Mouse (Mus musculus) Patski (cell line): ENCODE data around the gene Stambpl1. TPM values are rescaled to one million over a fixed set of nuclear protein-coding genes. Genes with fewer than 3 reads are reported as not detected.

Experiments
- ATAC-seq: fragments of 100-300 bp; one replicate; pipeline ENCODE4 v1.8.0; 2021
- CTCF ChIA-PET: fragments of 350-600 bp; sonication (Branson Sonifier 250); formaldehyde crosslinking; loops from one replicate; lab custom pipeline; 2022; ENCODE audit warnings: inconsistent platforms; lab: Charles Lee
- POLR2A ChIA-PET: fragments of 350-600 bp; sonication (Branson Sonifier 250); formaldehyde crosslinking; loops from one replicate; lab custom pipeline; 2022; ENCODE audit warnings: antibody characterized with exemption, inconsistent platforms; lab: Charles Lee
- DNase-seq: peaks from one replicate; pipeline ENCODE4 v3.0.0-alpha.2; 2011; ENCODE audit warnings: low read depth, low spot score
- H3K27me3 ChIP-seq: fragments of 371-371 bp; one replicate; pipeline ENCODE4 v1.5.1; 2021
- CTCF ChIP-seq: fragments of 100-300 bp; IDR thresholded peaks from one replicate; pipeline ENCODE4 v1.5.1; 2021
- in situ Hi-C: fragments of 300-500 bp; cut with MboI; formaldehyde crosslinking; loops from 3 replicates; pipeline ENCODE4 v1.11.1; 2018; ENCODE audit warnings: low pct_unique_long_range_greater_than_20kb, mixed read lengths
- polyA plus RNA-seq: library from polyadenylated mRNA; unstranded; gene quantifications from one replicate; pipeline ENCODE4 v1.2.3, GENCODE M21; 2021

The Stambpl1 gene
- polyA plus RNA-seq, 1 experiment from 2014 or later, result 21.6 TPM

DNA sequence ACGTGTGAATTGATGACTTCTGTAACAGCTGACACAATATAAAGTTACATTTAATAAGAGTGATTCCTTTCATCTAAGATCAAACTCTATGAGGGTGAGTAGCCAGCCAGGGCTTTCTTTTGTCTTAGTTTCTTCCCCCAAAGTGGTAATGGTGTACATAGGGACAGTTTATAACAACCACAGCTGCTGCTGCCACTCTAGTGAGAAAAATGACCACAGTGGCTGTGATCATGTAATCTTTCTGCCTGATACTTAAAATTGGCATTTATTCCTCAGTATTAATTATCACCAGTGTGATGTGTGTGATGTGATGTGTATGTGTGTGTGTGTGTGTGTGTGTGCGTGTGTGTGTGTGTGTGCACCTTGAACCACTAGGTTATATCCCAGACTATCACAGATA lies 59.9 kb downstream of the Stambpl1 start:
- CTCF ChIA-PET, result interaction anchor here (1.1 to 5.5 kb wide), 5 partner anchors 8 to 47 kb away, joined by 3 to 23 read pairs (median 4); no protein-coding TSS in a partner anchor
- POLR2A ChIA-PET, result interaction anchor here (0.7 kb wide), 1 partner anchor 39 kb away, joined by 4 read pairs; the partner anchor contains the start of gene Fas
- DNase-seq (no peak), ATAC-seq (no peak)
- in situ Hi-C loops, result loop anchor here (5.0 kb wide), 1 partner anchor 35 kb away; no protein-coding TSS in a partner anchor
- TF ChIP-seq CTCF, result no peak
- H3K27me3 ChIP-seq, result no peaks in the 10 kb centered on the region

DNA sequence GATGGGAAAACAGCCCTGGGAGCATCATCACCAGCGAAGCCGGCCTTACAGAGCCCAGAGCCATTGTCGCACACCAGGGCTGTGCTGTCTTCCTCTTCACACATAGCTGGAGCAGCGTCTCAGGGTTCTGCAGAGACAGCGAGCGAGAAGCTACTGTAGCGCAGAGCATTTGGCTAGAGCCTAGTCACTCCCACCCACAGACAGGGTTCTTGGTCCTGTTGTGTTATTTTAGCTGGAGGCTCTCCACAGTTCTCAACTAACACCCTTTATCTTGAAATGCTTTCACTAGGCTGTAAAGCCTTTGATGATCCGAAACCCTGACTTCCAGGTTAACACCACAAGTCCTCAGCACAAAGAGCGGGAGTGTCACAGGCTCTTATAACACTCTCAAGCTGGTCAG lies 60.4 kb downstream of the Stambpl1 start:
- DNase-seq (no peak), ATAC-seq (no peak)
- TF ChIP-seq CTCF, result no peak
- in situ Hi-C loops, result loop anchor here (5.0 kb wide), 1 partner anchor 35 kb away; no protein-coding TSS in a partner anchor
- CTCF ChIA-PET, result interaction anchor here (1.1 to 5.5 kb wide), 6 partner anchors 9 to 231 kb away, joined by 3 to 23 read pairs (median 10); no protein-coding TSS in a partner anchor
- no peaks in the 10 kb centered on the region for H3K27me3 ChIP-seq
- POLR2A ChIA-PET, result no interaction called here

DNA sequence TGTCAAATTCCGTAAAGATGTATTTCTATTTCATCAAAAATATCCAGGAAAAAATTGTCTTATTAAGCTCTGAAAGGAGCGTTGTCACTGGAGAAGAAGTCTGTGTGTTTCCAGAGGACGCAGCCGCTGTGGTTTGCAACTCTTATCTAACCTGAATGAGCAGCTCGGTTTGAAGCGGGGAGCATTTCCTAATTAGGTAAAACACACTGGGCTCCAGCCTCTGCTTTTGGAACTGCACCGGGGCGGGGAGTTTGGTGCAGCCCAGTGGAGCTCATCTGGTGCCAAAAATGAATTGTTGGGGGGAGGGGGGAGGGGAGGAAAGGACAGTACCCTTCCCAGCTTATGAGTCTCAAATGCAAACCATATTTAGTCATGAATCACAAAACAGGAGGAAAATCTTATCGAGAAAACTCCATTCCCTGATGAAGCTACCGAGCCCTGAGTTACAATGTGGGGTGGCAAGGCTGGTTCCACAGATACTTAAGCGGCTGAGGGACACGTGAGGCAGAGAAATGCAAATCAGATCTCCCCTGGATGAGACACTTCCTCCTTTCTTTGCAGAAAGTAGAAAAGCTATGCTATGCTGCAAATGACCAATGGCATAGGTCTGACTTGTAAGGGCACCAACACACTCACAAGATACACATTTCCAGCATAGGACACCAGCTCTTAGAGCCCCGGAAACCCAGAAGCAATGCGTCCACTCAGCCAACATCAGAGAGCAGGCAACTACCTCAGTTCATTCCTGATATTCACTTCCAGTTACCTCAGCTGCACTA lies 62.3 kb downstream of the Stambpl1 start:
- POLR2A ChIA-PET, result interaction anchor here (0.6 to 1.2 kb wide), 3 partner anchors 29 to 49 kb away, joined by 3 to 6 read pairs (median 4); no protein-coding TSS in a partner anchor

DNA sequence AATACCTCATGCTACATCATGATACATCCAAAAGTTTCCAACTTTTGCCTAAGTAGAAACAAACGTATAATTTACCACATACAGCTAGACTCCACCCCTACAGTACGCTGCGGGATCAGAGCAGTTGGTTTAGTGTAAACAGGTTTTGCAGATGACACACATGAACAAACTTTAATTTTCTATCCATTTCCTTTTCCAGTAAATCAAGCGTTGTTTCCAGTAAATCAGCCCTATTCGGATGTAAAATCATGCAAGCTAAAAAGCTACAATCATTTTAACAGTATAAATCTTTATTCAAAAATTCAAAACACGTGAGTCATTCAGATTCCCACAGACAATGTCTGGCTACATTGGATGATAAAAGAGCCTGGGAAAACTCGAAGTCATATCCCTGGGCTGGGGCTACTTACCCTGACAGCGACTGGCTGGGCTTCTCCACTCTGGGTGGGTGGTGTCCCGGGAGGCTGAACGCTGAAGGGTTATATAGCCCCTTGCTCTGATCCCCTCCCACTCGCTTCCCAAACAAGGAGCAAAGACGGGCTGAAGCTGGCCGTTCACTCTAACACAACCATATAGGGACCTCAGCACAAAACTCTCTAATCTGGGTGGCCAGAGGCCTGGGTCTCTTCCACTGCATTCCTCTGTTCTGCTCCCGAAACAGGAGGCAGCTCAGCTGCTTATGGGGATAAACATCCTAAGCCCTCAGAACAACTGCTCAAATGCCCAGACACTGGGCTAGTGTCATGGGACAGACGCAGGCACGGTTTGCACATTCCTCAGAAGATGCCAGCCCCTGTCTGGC lies 63.1 kb downstream of the Stambpl1 start, which contains the start of gene Acta2:
Gene Acta2 (minus strand): TSS at position 711 of the 802 bp plus-strand sequence.
- CTCF ChIA-PET, result interaction anchor here (0.9 to 5.5 kb wide), 10 partner anchors 9 to 42 kb away, joined by 3 to 23 read pairs (median 3); no protein-coding TSS in a partner anchor
- peak; percentile 61 for ATAC-seq
- in situ Hi-C loops, result loop anchor here (5.0 kb wide), 1 partner anchor 32 kb away; no protein-coding TSS in a partner anchor
- POLR2A ChIA-PET, result interaction anchor here (0.6 to 1.2 kb wide), 4 partner anchors 25 to 295 kb away, joined by 3 to 4 read pairs (median 3); partner anchors contain the start of gene Ifit2
- no peak for TF ChIP-seq CTCF
- H3K27me3 ChIP-seq, result no peaks in the 10 kb centered on the region
- DNase-seq, result peak; percentile 75

More for the DNA sequence above, 62.3 kb downstream of the Stambpl1 start:
- DNase-seq (no peak), ATAC-seq (peak; percentile 46)
- CTCF ChIA-PET, result interaction anchor here (1.0 to 5.5 kb wide), 8 partner anchors 10 to 49 kb away, joined by 3 to 23 read pairs (median 4); no protein-coding TSS in a partner anchor
- in situ Hi-C loops, result loop anchor here (5.0 kb wide), 1 partner anchor 33 kb away; no protein-coding TSS in a partner anchor
- H3K27me3 ChIP-seq, result no peaks in the 10 kb centered on the region
- TF ChIP-seq CTCF, result no peak

DNA sequence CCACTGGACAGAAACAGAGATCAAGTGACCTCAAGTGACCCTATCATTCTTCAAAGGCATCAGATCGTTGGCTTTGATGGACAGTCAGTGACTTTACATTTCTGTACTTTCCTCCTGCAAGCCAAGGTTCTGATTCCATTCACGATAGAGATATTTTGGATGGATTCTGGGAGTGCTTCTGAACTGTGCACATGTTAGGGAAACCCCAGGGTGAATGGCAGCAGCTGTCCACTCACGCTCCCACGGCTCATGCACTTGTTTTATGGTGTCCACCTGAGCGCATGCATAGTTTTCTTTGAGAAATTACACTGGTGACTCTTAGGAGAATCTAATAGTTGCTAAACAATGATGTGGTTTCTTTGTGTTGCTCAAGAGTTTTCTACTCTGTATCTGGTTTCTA lies 64.1 kb downstream of the Stambpl1 start:
- DNase-seq, result no peak
- TF ChIP-seq CTCF, result no peak
- ChIA-PET POLR2A (no interaction called here), CTCF (interaction anchor here (0.9 to 5.5 kb wide), 5 partner anchors 8 to 41 kb away, joined by 3 to 21 read pairs (median 3); no protein-coding TSS in a partner anchor)
- no peaks in the 10 kb centered on the region for H3K27me3 ChIP-seq
- no peak for ATAC-seq
- in situ Hi-C loops, result no loop called here

DNA sequence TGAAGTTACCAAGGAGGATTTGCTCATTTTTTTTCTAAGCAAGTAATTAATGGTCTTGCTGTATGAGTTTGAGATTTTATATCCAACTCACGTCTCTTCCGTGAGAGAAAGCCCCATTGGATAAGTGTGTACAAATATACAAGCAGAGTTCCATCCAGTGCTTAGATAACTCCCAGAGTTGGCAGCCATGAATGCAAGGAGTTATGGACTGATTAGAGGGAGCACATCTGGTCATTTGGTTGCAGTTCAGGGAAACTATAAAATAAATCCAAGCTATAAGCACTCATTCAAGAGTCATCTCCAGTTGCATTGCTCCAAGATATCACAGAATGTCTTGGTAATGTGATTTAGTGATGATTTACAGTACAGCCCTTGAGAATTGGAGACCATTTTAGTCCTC lies 64.9 kb downstream of the Stambpl1 start:
- POLR2A ChIA-PET, result no interaction called here
- H3K27me3 ChIP-seq, result no peaks in the 10 kb centered on the region
- ATAC-seq (no peak), DNase-seq (no peak)
- CTCF ChIA-PET, result interaction anchor here (0.9 to 2.7 kb wide), 3 partner anchors 9 to 28 kb away, joined by 3 to 7 read pairs (median 3); no protein-coding TSS in a partner anchor
- in situ Hi-C loops, result no loop called here
- TF ChIP-seq CTCF, result no peak

DNA sequence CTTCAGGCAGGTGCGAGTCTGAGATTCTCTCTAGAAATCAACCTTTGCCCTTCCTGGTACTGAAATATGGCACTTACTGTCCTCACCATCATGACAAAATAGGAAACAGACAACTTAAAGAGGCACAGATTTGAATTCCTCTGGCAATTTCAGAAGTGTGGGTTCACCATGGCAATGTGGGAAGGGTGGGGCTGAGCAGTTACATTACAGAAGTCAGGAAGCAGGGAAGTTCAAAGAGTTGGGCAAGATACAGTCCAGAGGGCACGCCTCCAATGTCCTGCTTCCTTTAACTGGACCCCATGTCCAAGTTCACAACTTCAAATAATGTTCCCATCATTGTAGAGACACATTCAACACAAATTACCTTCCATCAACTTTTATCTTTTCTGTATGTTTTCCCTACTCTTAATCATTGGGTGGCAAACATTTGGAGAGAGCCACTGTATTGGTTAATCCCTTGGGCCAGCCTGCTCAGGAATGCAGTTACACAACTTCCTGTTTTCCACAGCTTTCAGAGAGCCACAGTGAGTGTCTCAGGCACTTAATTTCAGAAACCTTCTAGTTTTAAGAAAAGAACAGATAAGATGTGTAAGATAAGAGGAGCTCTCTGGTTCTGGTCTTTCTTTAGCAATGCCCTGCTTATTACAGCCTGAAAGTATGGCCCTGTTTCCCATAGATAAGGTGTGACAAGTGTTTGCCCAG lies 70.4 kb downstream of the Stambpl1 start:
- no peaks in the 10 kb centered on the region for H3K27me3 ChIP-seq
- CTCF ChIA-PET, result interaction anchor here (1.4 to 4.4 kb wide), 2 partner anchors 9 to 13 kb away, joined by 5 to 21 read pairs; partner anchors contain the start of gene Acta2
- ATAC-seq, result no peak
- in situ Hi-C loops, result no loop called here
- no peak for TF ChIP-seq CTCF
- POLR2A ChIA-PET, result no interaction called here
- DNase-seq, result no peak

DNA sequence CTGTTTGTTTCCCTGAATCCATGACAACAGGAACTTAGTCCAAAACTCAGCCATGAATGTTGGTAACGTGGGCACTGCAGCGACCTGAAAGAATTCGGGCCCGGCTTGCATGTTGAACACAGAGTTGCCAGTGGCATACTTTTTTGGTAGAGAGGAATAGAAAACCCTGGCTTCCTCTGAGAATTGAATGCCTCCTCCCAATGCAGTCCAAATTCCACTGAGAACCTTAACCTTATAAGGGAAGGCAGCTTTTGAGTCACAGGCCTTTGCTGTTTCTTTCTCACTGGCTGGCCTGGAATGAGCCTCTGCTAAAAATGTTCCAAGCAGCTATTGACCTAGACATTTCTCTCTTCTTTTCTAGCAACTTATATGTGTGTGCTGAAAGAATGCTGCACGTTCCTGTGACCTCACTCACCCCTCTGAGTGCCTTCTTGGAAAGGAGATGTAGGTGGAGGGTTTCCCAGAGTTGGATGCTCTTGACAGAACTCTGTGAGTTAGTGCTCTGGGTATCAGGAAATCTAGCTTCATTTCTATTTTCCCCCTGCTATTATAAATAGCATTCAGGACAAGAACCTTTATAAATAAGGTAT lies 73.7 kb downstream of the Stambpl1 start:
- in situ Hi-C loops, result no loop called here
- ChIA-PET CTCF (interaction anchor here (1.2 to 4.4 kb wide), 7 partner anchors 9 to 22 kb away, joined by 3 to 21 read pairs (median 5); partner anchors contain the start of gene Acta2), POLR2A (interaction anchor here (0.7 to 1.0 kb wide), 3 partner anchors 12 to 19 kb away, joined by 3 to 4 read pairs (median 3); no protein-coding TSS in a partner anchor)
- DNase-seq, result no peak
- no peak for TF ChIP-seq CTCF
- H3K27me3 ChIP-seq, result no peaks in the 10 kb centered on the region
- peak; percentile 86 for ATAC-seq

DNA sequence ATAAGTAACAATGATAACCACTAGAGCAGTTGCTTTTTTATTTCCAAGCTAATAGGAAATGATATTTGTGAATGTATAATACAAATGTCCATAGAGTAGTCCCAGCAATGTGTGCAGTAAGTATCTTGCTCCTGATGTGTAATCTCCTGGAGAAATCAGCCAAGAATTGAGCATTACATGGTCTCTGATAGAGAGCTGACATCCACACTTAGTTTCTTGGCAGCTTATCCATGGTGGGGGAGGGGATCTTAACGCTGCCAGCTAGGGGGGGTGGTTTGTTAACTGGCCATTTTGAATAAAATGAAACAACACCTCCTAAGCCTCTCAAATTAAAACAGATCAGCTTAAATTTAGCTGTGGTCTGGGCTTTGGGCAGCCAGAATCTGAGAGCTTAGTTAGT lies 77.0 kb downstream of the Stambpl1 start:
- no peak for DNase-seq
- TF ChIP-seq CTCF, result no peak
- POLR2A ChIA-PET, result no interaction called here
- in situ Hi-C loops, result no loop called here
- CTCF ChIA-PET, result interaction anchor here (1.1 kb wide), 1 partner anchor 8 kb away, joined by 4 read pairs; no protein-coding TSS in a partner anchor
- no peak for ATAC-seq
- H3K27me3 ChIP-seq, result no peaks in the 10 kb centered on the region
